Mouse (Mus musculus) stomach, embryonic 14.5 days (tissue): ENCODE results near the gene Tigar. TPM values are rescaled to one million over a fixed set of nuclear protein-coding genes. Genes with fewer than 3 reads are reported as not detected.

Source experiments
- ATAC-seq: fragments of 200-750 bp; cut with Nextera tagmentation; 2 replicates; pipeline ENCODE4 v1.8.0; 2017; ENCODE audit warnings: low read depth, moderate TSS enrichment; ENCODE audit not compliant: insufficient number of reproducible peaks, insufficient read depth, low FRiP score
- H3K27ac ChIP-seq: fragments of 300-500 bp; sonication (generic); 2 replicates; pipeline ENCODE4 v1.5.1; 2014; ENCODE audit warnings: mild to moderate bottlenecking, low read length, moderate library complexity, mixed read lengths
- H3K27me3 ChIP-seq: fragments of 300-500 bp; sonication (generic); 2 replicates; pipeline ENCODE4 v1.6.1; 2014; ENCODE audit warnings: low read length, control low read depth, mixed read lengths; ENCODE audit not compliant: control insufficient read depth, insufficient read depth
- H3K36me3 ChIP-seq: fragments of 300-500 bp; sonication (generic); 2 replicates; pipeline ENCODE4 v1.6.1; 2014; ENCODE audit warnings: mild to moderate bottlenecking, control low read depth, low read length, moderate library complexity, mixed read lengths; ENCODE audit not compliant: control insufficient read depth, insufficient read depth
- H3K4me1 ChIP-seq: fragments of 300-500 bp; sonication (generic); 2 replicates; pipeline ENCODE4 v1.6.1; 2014; ENCODE audit warnings: low read length, control low read depth, mixed read lengths; ENCODE audit not compliant: control insufficient read depth, insufficient read depth
- H3K4me2 ChIP-seq: fragments of 300-500 bp; sonication (generic); replicated peaks from 2 replicates; pipeline ENCODE4 v1.6.1; 2014; ENCODE audit warnings: low read depth, low read length, control low read depth
- H3K4me3 ChIP-seq: fragments of 300-500 bp; sonication (generic); 2 replicates; pipeline ENCODE4 v1.5.1; 2014; ENCODE audit warnings: low read depth, low read length, control low read depth
- H3K9ac ChIP-seq: fragments of 300-500 bp; sonication (generic); replicated peaks from 2 replicates; pipeline ENCODE4 v1.6.1; 2014; ENCODE audit warnings: low read depth, mild to moderate bottlenecking, control low read depth, low read length, moderate library complexity, mixed read lengths
- H3K9me3 ChIP-seq: fragments of 300-500 bp; sonication (generic); 2 replicates; pipeline ENCODE4 v1.6.1; 2016; ENCODE audit warnings: low read depth, low read length, control low read depth; ENCODE audit not compliant: control insufficient read depth
- WGBS: fragments of 180-500 bp; shearing (Covaris S2); extraction: QIAGEN DNeasy Blood & Tissue Kit; methylation state at CpG from one replicate; pipeline ENCODE4 v1.1.7; 2014; 5-methylcytosine and 5-hydroxymethylcytosine counted together
- polyA plus RNA-seq: library from polyadenylated mRNA; unstranded; fragments of >200 nt; fragmentation: Nextera tagmentation; extraction: Ambion mirVana; gene quantifications from 2 replicates; pipeline ENCODE4 v1.2.1, GENCODE M21; 2014

Tigar gene
- polyA plus RNA-seq, 1 experiment from 2014 or later = 3.8 TPM

DNA sequence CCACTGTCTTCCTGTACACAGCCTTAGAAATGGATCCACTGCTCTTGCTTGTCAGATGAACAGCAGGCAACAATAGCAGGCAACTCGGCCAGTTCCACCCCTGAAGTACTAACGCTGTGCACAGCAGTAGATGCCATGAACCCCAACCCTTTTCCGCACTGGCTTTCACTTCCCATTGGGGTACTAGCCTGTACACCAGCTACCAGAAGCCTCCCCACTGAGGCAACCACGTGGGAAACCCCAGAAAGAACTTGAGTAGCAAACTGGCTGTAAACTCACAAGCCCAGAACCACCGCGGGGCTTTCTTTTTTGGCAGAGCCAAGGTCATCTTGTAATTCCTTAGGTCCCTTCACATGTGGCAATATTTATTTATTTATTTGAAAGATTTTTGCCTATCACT is 27.5 kb downstream of the Tigar start:
- no peak overlapping the region for H3K4me3 ChIP-seq
- no peak for ATAC-seq
- peaks cover 14% of the 10 kb centered on the region for H3K27me3 ChIP-seq
- H3K9ac ChIP-seq = no peak overlapping the region
- H3K9me3 ChIP-seq = no peaks in the 10 kb centered on the region
- H3K36me3 ChIP-seq = no peaks in the 10 kb centered on the region; the same call in 1 of the 2 replicates
- H3K27ac ChIP-seq = no peak overlapping the region
- H3K4me2 ChIP-seq = no peak overlapping the region
- peaks cover 4% of the 10 kb centered on the region; the same call in 1 of the 2 replicates for H3K4me1 ChIP-seq
- WGBS = 70% methylated on average over 6 of the region's 6 CpGs

GRCm38 (mm10) chr6:127079867-127080731 is 29.3 kb downstream of the Tigar start:
- peaks cover 14% of the 10 kb centered on the region for H3K27me3 ChIP-seq

DNA sequence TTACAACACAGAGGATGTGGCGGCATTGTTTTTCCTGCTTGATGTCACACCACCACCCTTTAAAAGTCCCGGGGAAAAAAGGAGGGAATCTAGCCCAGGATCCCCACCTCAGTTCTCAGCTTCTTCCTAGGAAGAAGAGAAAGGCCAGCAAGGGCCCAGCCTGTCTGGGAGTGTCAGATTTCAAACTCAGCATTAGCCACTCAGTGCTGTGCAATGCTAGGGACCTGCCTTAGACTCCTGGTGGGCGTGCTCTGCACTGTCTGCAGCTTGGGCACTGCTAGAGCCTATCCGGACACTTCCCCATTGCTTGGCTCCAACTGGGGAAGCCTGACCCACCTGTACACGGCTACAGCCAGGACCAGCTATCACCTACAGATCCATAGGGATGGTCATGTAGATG is 36.5 kb downstream of the Tigar start, which contains the start of gene Fgf23:
Fgf23 (plus strand) TSS at position 86 of the 400 bp plus-strand sequence.
- H3K27me3 ChIP-seq = no peaks in the 10 kb centered on the region
- peak; percentile 88 for ATAC-seq
- H3K4me3 ChIP-seq = no peak within 1 kb of the TSS
- 5% methylated on average over 5 of the region's 5 CpGs for WGBS
- H3K27ac ChIP-seq = no peak within 1 kb of the TSS
- H3K9ac ChIP-seq = no peak within 1 kb of the TSS
- H3K36me3 ChIP-seq = no peaks in the 10 kb centered on the region
- H3K9me3 ChIP-seq = no peaks in the 10 kb centered on the region
- H3K4me1 ChIP-seq = no peaks in the 10 kb centered on the region
- no peak within 1 kb of the TSS for H3K4me2 ChIP-seq

More at GRCm38 (mm10) chr6:127079867-127080731, 29.3 kb downstream of the Tigar start:
- under 1% methylated on average over 57 of the region's 59 CpGs for WGBS
- Histone ChIP-seq H3K9me3 (no peaks in the 10 kb centered on the region), H3K4me3 (peak overlapping the region; percentile 51), H3K9ac (peak overlapping the region; percentile 40; the same call in 1 of the 2 replicates), H3K4me2 (peak overlapping the region; percentile 97), H3K27ac (no peak overlapping the region; the same call in 1 of the 2 replicates), H3K4me1 (peaks cover 4% of the 10 kb centered on the region; the same call in 1 of the 2 replicates), H3K36me3 (no peaks in the 10 kb centered on the region)
- peak; percentile 65; the same call in 1 of the 2 replicates for ATAC-seq

GRCm38 (mm10) chr6:127064815-127065214 is 44.5 kb downstream of the Tigar start:
- Histone ChIP-seq H3K9me3 (no peaks in the 10 kb centered on the region), H3K4me1 (peaks cover 6% of the 10 kb centered on the region; the same call in 1 of the 2 replicates), H3K27me3 (no peaks in the 10 kb centered on the region), H3K36me3 (no peaks in the 10 kb centered on the region), H3K4me3 (no peak overlapping the region), H3K27ac (no peak overlapping the region), H3K9ac (no peak overlapping the region), H3K4me2 (peak overlapping the region; percentile 26; the same call in 1 of the 2 replicates)
- 9% methylated on average over 14 of the region's 14 CpGs for WGBS
- no peak for ATAC-seq

GRCm38 (mm10) chr6:127063915-127064314 is 45.4 kb downstream of the Tigar start:
- H3K9ac ChIP-seq = no peak overlapping the region
- no peaks in the 10 kb centered on the region for H3K27me3 ChIP-seq

DNA sequence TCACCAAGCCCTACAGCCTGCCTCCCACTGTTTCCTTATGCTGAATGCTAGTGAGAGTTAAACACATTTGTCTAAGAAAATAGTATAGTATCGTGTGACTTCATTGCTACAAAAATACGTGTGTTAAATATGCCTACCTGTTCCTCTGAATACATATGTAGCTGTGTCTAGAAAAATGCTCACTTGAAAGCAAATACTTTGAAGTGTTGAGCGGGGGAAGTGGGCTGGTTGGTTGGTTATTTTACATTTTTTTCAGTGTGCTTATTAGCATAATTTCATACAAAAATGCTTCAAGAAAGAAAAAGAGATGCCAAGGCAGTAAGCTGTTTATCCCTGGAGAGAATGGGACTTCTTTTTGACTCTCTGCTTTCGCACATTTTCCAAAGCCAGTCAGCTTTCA is 49.4 kb downstream of the Tigar start:
- H3K4me3 ChIP-seq = no peak overlapping the region
- H3K27ac ChIP-seq = no peak overlapping the region
- no peak overlapping the region for H3K9ac ChIP-seq
- no peaks in the 10 kb centered on the region for H3K36me3 ChIP-seq
- WGBS = 73% methylated on average over 4 of the region's 4 CpGs
- H3K9me3 ChIP-seq = no peaks in the 10 kb centered on the region
- ATAC-seq = no peak
- no peak overlapping the region for H3K4me2 ChIP-seq
- H3K4me1 ChIP-seq = peaks cover 5% of the 10 kb centered on the region; the same call in 1 of the 2 replicates
- no peaks in the 10 kb centered on the region for H3K27me3 ChIP-seq

More at GRCm38 (mm10) chr6:127063915-127064314, 45.4 kb downstream of the Tigar start:
- Histone ChIP-seq H3K9me3 (no peaks in the 10 kb centered on the region), H3K4me1 (peaks cover 6% of the 10 kb centered on the region; the same call in 1 of the 2 replicates), H3K4me3 (no peak overlapping the region), H3K36me3 (no peaks in the 10 kb centered on the region), H3K27ac (no peak overlapping the region), H3K4me2 (no peak overlapping the region)
- 81% methylated on average over 3 of the region's 3 CpGs for WGBS
- no peak for ATAC-seq

DNA sequence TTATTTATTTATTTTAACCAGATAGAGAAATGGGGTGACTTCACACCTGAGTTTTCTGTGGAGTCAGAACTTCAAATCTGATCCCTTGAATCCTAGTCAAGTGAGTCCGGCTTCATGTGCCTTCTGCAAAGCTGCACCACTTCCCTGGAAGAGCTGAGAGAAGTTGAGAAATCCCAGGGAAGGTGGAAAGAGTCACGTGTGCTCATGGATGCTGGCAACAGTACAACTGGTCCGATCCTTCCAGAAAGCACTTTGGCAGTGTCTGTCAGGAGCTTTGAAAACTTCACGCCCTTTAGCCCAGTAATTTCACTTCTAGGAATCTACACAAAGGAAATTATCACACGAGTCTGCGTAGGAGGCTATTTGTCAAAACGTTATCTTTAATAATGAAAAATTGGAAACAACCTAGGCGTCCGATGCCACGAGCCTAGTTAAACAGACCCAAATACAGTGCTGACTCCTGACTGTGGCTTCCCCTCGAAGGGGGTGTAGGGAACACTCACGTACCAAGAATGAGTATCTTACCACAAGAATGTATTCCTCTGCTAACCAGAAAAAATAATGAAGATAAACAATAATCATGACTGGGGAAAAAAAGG is 52.3 kb downstream of the Tigar start:
- Histone ChIP-seq H3K4me3 (no peak overlapping the region), H3K36me3 (no peaks in the 10 kb centered on the region), H3K9me3 (no peaks in the 10 kb centered on the region), H3K27me3 (no peaks in the 10 kb centered on the region), H3K4me2 (no peak overlapping the region), H3K9ac (no peak overlapping the region), H3K4me1 (no peaks in the 10 kb centered on the region), H3K27ac (no peak overlapping the region)
- WGBS = 36% methylated on average over 12 of the region's 12 CpGs
- ATAC-seq = no peak

- no peak overlapping the region for H3K4me3 ChIP-seq
- ATAC-seq = no peak
- H3K4me2 ChIP-seq = no peak overlapping the region
- WGBS = 60% methylated on average over 4 of the region's 4 CpGs
- H3K27ac ChIP-seq = no peak overlapping the region
- no peaks in the 10 kb centered on the region for H3K9me3 ChIP-seq
- no peak overlapping the region for H3K9ac ChIP-seq
- no peaks in the 10 kb centered on the region for H3K36me3 ChIP-seq
- no peaks in the 10 kb centered on the region for H3K4me1 ChIP-seq
- H3K27me3 ChIP-seq = no peaks in the 10 kb centered on the region
Measured at GRCm38 (mm10) chr6:127050847-127051246, 58.5 kb downstream of the Tigar start.
